Mouse (Mus musculus) small intestine, adult 2 months (tissue): ENCODE data around the gene Usp2.

Experiments
- CTCF ChIP-seq: fragments of 200-500 bp; IDR thresholded peaks from 2 replicates; pipeline ENCODE4 v1.5.1; 2012; ENCODE audit warnings: low read depth, mild to moderate bottlenecking, control low read depth, inconsistent platforms, low read length, moderate library complexity, mixed read lengths; ENCODE audit not compliant: insufficient replicate concordance, insufficient read length; ENCODE audit errors: extremely low read depth
- POLR2A ChIP-seq: fragments of 200-500 bp; IDR thresholded peaks from 2 replicates; pipeline ENCODE4 v1.6.1; 2012; ENCODE audit warnings: low read depth, mild to moderate bottlenecking, control low read depth, inconsistent platforms, low read length, moderate library complexity

- TF ChIP-seq CTCF (no peak), POLR2A (no peak)
These were observed 25.1 kb upstream of the Usp2 start for GRCm38 (mm10) chr9:44041511-44042395.
